Mouse (Mus musculus) c-Kit-positive CD71-negative TER-119-negative erythroid progenitor cells, embryonic 14.5 days (primary cell): Measurements from ENCODE around the gene Rps2.

ENCODE experiments used
- DNase-seq: peaks from one replicate; pipeline ENCODE4 v3.0.0-alpha.2; 2013; ENCODE audit warnings: low read depth

Gene Rps2

DNA sequence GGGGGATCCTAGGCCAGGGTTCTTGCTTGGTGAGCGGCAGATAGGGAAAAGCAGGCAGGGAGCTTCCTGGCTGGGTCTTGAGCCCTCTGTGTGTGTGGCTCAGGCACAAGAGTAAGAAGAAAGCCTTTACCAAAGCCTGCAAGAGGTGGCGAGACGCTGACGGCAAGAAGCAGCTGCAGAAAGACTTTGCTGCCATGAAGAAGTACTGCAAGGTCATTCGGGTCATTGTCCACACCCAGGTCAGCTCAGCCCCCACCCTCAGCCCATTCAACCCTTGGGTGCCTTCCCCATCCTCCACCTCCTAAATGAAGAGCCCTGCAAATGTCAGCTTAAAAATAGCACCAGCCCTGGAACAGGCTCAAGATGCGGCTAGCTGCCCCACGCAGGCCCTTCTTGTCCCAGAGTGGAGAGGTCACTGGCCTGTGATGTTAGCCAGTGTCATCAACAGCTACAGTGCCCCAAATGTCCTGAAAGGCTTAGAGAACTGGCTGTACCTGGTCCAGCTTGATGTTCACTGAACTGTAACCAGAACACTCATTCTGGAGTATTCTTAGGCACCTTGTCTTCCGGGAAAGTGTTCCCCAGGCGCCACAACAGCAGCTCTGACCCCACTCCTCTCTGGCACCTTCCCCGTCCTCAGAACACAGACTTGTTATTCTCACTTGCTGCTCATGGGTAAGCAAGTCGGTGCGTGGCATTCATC is 14.5 kb downstream of the Rps2 start:
- DNase-seq: no peak

DNA sequence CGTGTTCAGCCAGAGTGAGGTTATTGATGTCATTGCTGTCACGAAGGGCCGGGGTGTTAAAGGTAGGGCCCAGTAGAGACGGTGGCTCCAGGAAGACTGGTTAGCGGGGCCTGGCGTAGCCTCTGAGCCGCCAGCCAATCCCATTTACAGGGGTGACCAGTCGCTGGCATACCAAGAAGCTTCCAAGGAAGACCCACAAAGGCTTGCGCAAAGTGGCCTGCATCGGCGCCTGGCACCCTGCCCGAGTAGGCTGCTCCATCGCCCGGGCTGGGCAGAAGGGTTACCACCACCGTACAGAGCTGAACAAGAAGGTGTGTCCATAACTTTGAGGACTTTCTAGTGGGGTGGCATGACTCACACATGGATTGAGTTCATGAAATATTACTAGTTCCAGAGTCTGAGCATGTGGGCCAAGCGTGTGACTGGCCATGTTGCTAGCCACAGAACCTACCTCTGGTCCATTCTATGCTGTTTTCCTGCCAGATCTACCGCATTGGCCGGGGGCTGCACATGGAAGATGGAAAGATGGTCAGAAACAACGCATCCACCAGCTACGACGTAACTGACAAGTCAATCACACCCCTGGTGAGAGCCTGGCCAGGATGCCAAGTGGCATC is 15.6 kb downstream of the Rps2 start:
- DNase-seq: no peak

DNA sequence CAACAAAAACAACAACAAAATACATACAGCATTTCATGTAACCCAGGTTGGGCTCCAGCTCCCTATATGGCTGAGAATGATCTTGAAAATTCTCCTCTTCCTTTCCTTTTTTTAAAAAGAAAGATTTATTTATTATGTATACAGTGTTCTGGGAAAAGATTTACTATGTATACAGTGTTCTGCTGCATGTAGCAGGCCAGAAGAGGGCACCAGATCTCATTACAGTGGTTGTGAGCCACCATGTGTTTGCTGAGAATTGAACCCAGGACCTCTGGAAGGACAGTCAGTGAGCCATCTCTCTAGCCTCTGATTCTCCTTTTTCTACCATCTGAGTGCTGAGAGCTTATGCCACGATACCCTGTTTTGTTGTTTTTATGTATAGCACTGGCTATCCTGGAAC is 16.6 kb downstream of the Rps2 start:
- DNase-seq: no peak

GRCm38 (mm10) chr17:24735446-24735845 is 17.5 kb downstream of the Rps2 start:
- no peak for DNase-seq

- peak; percentile 99 for DNase-seq
Measured at GRCm38 (mm10) chr17:24736330-24737051, 18.6 kb downstream of the Rps2 start, which contains the start of gene Msrb1. Gene Msrb1, plus strand, starts transcription at chr17:24736642.

DNA sequence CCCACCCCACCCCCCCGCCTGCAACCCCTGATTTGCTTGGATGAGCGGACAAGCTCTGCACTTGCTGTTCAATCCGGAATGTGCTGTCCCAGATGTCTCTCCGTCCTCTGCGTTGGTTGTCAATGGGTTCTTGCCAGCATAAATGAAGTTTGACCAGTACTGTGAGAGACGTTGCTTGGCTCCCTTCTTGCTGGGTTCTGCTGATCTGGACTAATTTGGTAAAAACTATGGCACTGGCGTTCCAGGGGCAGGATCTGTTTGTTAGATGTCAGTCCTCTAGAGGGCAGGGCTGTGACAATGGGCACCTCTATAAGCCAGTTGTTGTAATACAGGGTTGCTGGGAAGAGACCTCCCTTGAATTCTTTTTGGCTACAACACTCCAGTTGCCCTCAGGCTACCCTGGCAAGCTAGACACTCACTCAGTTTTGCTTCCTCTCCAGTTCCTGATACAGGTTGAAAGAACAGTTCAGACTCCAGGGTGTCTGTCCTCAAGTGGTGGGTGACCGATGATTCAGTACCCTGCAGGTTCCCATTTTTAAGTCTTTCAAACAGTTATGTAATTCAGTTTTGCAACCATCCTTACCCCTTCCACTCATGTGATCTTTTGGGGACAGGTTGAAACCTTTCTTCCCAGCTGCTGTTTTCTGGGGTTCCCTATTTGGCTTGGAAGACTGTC is 19.4 kb downstream of the Rps2 start:
- DNase-seq: no peak

GRCm38 (mm10) chr17:24738238-24738637 is 20.3 kb downstream of the Rps2 start:
- no peak for DNase-seq

- DNase-seq: no peak
Measured at GRCm38 (mm10) chr17:24739926-24740325, 22.0 kb downstream of the Rps2 start.

GRCm38 (mm10) chr17:24742307-24742706 is 24.4 kb downstream of the Rps2 start:
- no peak for DNase-seq

- no peak for DNase-seq
Measured at GRCm38 (mm10) chr17:24743896-24744295, 26.0 kb downstream of the Rps2 start.

GRCm38 (mm10) chr17:24744381-24744780 is 26.5 kb downstream of the Rps2 start:
- no peak for DNase-seq

DNA sequence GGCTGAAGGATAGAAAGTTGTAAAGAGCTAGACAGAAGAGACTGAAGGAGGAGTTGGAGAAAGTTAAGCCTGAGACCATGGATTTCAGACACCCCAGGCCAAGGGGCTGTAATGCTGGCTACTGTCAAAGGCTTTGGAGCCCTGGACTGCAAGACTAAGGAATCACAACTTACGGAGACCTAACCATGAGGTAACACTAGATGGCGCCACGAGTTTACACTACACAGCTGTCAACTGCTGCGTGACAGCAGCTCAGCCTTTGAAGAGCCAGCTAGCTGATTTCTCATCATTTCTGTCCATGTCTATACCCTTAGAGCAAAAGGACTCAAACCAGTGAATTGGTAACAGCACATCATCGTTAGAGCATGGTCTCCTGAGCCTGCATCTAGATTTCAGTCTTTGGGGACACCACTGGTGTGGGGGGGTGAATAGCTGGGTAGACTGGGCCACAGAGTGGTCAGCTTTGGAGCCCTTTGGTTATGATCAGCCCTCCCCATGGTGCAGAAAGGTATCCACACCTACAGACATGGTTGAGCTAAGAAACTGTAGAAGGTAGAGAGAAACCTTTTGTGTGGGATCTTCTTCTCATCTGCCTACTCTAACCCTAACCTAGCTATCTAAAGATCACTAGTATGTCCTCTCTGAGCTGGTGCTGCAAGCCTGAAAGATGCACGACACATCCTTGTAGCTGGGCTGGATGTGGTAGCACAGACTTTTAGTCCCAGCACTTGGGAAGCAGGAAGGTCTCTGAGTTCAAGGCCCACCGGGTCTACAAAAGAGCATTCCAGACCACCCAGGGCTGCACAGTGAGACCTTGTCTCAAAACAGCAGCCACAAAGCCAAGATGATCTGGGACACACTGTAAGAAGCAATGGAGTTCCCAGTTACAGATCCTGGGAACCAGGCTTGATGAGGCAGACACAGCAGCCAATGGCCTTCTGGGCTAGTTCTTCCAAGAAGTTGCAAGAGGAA is 27.9 kb downstream of the Rps2 start:
- DNase-seq: peak; percentile 90

- DNase-seq: no peak
Measured at GRCm38 (mm10) chr17:24746986-24747385, 29.1 kb downstream of the Rps2 start.

- no peak for DNase-seq
Measured at GRCm38 (mm10) chr17:24751528-24751927, 33.6 kb downstream of the Rps2 start.

- no peak for DNase-seq
Measured at GRCm38 (mm10) chr17:24752415-24753394, 34.8 kb downstream of the Rps2 start, which contains the start of gene Hs3st6. Gene Hs3st6, plus strand, starts transcription at chr17:24752988.

DNA sequence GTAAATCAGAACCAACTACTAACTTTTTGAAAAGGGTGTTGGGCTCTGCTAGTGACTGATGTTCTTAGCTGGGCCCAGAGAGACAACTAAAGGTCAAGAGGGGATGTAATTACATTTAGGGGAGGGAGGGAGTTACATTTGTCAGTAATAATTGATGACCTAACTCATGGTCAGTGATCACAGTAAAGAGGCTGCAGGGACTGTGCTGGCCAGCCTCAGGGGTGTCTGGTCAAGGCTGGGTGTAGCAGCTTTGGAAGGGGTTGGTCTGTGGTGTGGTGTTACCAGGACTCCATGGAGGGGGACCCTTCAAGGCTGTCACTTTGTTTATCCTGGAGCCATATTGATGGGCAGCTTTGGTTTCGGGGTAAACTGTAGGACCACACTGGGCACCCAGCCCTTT is 39.5 kb downstream of the Rps2 start:
- DNase-seq: no peak

GRCm38 (mm10) chr17:24761121-24761520 is 43.2 kb downstream of the Rps2 start:
- DNase-seq: no peak

- DNase-seq: no peak
Measured at GRCm38 (mm10) chr17:24765016-24765905, 47.3 kb downstream of the Rps2 start.

- DNase-seq: no peak
Measured at GRCm38 (mm10) chr17:24766266-24766875, 48.5 kb downstream of the Rps2 start.
